Mouse (Mus musculus) olfactory bulb, adult 2 months (tissue): ENCODE data around the gene Hpd.

ENCODE experiments used
- CTCF ChIP-seq: fragments of 200-500 bp; IDR thresholded peaks from 2 replicates; pipeline ENCODE4 v1.5.1; 2012; ENCODE audit warnings: low read depth, mild to moderate bottlenecking, low read length, moderate library complexity; ENCODE audit not compliant: insufficient read depth
- POLR2A ChIP-seq: fragments of 200-500 bp; IDR thresholded peaks from 2 replicates; pipeline ENCODE4 v1.6.1; 2012; ENCODE audit warnings: mild to moderate bottlenecking, low read depth, low read length, moderate library complexity; ENCODE audit not compliant: insufficient read depth

- TF ChIP-seq POLR2A: no peak
- TF ChIP-seq CTCF: no peak
Observed at GRCm38 (mm10) chr5:123232180-123232579, 49.7 kb upstream of the Hpd start.
